Mouse (Mus musculus): ENCODE data around the gene Xlr5c.
A peak's percentile ranks its signal among the peaks of the same experiment; 100 is the strongest.
"Not testable (repeated sequence)": the region's sequence is repeated elsewhere in the genome, so short reads cannot be mapped to it uniquely, and the experiment has no call there.

Gene Xlr5c

DNA sequence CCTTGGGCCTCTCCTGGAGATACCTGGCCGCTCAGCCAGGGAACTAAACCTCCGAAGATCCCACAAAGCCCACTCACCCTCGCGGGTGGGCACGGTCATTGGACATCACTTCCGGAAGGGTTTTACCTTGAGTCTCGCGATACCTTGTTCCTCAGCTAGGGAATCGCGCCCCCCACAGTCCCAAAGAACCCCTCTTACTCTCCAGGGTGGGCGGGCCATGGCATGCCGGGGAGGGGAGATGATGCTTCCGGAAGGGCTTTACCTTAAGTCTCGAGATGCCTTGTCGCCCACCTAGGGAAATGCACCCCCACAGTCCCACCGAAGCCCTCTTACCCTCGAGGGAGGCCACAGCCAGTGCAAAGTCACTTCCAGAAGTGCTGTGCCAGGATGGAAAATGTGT lies at the start of gene Xlr5c, which contains the start of gene Xlr5a:
Xlr5c (minus strand) TSS at position 101 of the 400 bp plus-strand sequence.
Xlr5a (minus strand) TSS at position 101 of the 400 bp plus-strand sequence.
- DNase-seq: not testable (repeated sequence)

DNA sequence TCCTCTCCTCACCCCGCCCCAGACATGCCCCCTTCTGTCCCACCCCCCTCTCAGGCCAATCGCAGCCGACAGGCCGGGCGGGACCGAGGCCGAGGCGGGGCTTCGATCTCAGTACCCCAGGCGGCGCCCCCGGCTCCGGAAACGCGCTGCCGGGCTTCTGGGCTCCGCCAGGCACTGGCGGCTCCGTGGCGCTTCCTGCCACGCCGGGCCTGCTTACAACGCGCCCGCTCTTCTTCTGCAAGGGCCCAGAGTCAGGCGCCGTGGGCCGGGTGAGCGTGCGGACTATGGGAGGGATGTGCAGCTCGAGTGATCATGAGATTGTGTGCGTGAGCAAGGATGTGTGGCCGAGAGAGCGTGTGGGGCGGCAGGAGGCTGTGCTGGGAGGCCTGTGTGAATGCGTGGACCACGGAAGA lies 49.7 kb upstream of the Xlr5c start, which contains the start of gene Zfp275:
Zfp275 (plus strand) TSS at position 139 of the 413 bp plus-strand sequence.
- DNase-seq: peak; percentile 99

DNA sequence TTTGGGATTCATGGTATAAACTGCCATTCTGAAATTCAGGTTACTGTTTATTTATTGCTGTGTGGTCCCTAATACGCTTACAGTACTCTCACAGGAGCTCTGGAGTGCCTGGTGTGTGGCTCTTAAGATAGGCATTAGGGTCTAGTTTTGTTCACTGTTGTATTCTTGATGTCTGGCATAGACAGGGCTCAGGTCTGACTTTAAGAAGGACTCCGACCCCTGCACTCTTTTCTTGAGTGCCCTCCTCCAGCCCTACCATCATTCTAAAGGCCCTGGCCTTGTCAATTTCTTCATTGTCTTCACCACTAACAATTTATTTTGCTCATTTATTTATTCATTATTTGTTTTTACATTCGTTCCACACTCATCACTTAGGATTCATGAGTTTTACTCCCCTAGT lies 49.3 kb upstream of the Xlr5c start:
- no peak for DNase-seq

DNA sequence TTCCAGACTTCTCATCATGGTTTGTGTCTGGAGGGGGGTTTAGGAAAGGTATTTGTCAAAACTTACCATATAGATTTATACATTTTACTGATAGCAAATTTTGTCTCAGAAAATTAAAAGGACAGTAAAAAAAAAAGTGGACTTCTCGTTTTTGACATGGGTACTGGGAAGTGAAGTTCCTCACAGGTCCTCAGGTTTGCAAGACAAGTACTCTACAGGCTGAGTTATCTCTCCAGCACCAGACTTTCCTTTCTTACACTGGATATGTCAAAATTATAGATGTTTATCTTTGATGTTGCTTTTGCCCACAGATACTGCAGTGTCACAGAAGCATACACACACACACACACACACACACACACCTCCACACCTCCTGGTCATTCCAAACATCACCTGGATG lies 48.7 kb upstream of the Xlr5c start:
- no peak for DNase-seq

DNA sequence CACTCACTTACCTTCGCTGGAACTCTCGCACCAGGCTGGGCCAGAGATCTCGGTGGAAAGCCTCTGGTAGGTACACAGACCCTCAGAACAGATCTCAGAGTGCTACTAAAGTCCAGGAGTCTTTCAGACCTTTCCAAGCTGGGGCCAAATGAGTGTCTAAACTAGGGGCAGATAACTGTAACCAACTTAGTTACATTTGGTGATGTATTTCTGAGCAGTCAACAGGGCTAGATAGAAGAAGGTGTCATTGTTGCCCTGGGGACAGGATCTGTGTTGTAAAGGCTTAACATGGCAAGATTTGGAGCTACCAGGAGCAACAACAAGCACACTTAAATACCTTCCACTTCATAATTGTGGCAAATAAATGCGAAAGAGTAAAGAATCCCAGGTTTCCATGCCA lies 44.0 kb upstream of the Xlr5c start, which contains the start of gene Gm45015:
Gm45015 (minus strand) TSS at position 101 of the 400 bp plus-strand sequence.
- DNase-seq: no peak

DNA sequence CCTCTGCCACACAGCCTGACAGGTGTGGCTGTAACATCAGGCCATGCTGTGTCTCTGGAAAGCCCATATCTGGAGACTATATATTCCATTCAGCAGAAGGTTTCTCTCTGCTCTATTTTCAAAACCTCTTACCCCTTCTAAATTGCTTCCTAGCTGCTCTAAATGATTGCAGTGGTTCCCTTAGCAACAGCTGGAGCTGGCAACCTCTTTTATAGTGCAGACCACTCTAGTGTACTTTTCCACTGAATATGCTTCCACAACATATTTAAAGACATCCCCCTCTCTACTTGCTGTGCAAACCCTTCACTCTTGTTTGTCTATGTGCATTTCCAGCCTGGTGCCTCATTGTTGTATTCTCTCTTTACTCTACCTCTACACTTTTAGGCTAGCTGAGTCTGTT lies 40.8 kb upstream of the Xlr5c start:
- no peak for DNase-seq

DNA sequence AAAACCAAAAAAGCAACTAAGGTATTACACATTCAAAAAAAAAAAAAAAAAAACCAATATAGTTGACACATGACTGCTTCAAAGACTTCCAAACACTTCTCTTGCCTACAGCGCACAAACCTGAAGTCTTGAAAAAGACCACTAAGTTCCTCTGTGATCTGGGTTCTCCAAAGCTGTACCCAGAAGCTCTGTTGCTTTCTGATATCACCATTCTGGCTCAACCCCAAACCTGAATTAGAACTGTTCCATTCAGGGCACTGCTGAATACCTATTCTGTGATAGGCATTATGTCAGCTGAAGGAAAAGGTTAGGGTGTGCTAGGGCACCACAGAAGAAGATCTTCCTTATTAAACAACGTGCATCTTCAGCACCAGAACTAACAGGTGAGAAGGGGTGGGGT lies 34.4 kb upstream of the Xlr5c start:
- no peak for DNase-seq

DNA sequence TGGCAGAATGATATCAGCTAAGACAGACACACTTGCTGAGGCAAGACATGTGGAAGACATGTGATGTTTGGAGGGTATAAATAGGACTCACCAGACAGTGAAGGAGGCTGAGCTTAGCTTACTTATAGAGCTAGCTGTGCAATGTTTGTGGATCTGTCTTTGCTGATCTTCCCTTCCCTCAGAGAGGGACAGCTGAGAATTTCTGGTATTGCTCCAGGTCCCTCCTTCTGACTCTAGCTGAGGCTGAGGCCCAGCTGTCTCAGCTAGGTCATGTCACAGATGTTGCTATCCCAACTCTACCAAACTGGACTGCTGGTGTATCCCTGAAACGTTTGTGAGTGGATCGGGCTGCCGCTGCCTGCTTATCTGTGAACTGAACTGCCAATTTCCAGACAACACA lies 28.3 kb upstream of the Xlr5c start:
- DNase-seq: no peak

DNA sequence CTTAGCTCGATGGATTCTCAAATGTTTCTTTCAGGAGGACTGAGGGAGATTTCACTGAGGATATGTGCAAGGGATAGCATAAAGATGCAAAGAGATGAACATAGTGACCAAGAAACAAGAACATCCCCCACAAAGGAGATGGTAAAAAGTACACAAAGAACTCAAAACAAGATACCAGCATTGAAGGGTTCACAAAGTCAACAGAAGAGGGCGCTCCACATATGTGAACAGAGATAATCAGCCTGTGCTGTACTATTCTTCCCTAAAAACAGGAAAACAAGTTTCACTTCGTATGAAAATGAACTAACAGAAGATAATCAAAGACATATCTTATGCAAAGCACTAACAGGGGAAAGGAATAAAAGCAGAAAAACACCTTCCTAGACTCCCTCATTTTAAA lies 19.7 kb upstream of the Xlr5c start:
- DNase-seq: no peak

DNA sequence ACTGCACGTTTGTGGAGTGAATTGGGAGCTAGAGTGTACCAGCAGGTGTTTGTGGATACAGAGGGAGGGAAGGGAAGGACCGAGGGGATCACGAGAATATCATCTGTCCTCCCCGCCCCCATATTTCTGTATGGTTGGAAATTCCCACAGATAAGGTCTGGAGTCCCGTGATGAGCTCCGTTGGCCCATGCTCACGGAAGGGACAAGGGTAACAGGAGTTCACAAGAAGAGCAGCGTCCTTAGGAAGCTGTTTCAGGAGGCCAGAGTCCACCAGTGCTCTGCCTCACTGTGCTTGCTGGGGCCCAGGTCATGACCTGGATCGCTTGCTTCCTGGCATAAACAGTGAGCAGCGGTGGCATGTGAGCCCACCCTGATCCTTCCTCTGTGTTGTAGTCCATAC lies 3.0 kb upstream of the Xlr5c start:
- DNase-seq: not testable (repeated sequence)

DNA sequence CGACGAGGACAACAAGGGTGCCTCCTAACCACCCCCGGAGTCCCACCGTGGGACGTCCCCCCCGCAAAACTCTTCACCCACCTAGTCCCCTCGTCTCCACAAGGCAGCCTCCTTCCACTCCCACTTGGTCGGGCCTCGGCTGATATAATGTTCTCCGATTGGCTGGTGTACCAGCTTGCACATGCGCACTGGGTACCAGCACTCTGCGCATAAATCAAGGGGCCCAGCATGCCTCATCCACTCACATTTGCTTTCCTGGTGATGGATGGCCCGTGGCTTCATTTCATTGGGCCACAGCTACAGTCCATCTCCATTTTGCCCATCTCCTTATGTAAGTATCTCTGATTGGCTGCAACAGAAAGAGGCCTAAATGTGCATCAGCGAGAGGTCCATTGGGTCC lies 27.5 kb downstream of the Xlr5c start, which contains the start of gene Xlr3c:
Xlr3c (minus strand) TSS at position 121 of the 400 bp plus-strand sequence.
- DNase-seq: not testable (repeated sequence)

DNA sequence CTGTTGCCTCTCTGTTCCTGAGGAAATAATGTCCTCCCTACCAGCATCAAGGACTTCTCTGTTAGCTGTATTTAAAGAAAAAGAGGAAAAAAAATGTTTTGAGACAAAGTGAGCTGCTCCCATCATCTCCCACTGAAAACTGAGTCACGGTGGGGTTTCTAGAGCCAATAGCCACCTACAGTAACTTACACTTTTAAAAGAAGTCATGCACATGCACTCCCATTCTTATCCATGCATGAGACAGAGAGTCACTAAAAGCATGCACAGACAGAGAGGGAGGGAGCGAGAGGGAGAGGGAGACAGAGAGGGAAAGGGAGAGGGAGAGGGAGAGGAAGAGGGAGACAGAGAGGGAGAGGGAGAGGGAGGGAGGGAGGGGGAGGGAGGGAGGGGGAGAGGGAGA lies 30.3 kb downstream of the Xlr5c start:
- DNase-seq: not testable (repeated sequence)

DNA sequence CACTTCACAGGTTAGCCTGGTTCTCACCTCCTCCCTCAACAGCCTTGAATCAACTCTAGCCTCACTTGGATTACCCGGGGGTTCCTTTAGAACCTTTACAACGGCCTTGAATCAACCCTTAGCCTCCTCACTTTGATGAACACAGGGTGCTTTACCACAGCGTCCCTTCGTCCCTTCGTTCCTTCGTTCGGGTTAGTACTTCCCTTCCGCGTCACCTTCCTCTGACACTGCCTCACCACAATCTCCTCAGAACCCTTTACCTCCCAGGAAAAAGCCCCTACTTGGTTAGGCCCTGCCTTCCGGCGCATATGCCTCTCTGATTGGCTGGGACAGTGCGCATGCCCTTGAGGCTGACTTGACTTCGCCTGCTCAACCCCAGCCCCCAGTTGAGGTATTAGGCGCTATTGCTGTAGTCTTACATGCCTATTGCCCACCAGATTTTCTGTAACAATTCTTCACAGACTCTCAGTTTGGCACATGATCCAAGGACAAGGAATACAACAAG lies 49.9 kb downstream of the Xlr5c start, which contains the start of gene Xlr4c:
Xlr4c (minus strand) TSS at position 310 of the 505 bp plus-strand sequence.
- DNase-seq: not testable (repeated sequence)
